Mouse (Mus musculus) neural tube, embryonic 15.5 days (tissue): ENCODE data around the gene Pla2g3. TPM values are rescaled to one million over a fixed set of nuclear protein-coding genes. Genes with fewer than 3 reads are reported as not detected.
A peak's percentile ranks its signal among the peaks of the same experiment; 100 is the strongest.

Experiments
- ATAC-seq: fragments of 200-750 bp; cut with Nextera tagmentation; 2 replicates; pipeline ENCODE4 v1.8.0; 2017; ENCODE audit warnings: mild to moderate bottlenecking, moderate TSS enrichment, moderate library complexity; ENCODE audit not compliant: low FRiP score
- H3K27ac ChIP-seq: fragments of 300-500 bp; sonication (generic); replicated peaks from 2 replicates; pipeline ENCODE4 v1.5.1; 2015; ENCODE audit warnings: mild to moderate bottlenecking, inconsistent platforms
- H3K27me3 ChIP-seq: fragments of 300-500 bp; sonication (generic); replicated peaks from 2 replicates; pipeline ENCODE4 v1.6.1; 2015; ENCODE audit warnings: inconsistent platforms
- H3K36me3 ChIP-seq: fragments of 300-500 bp; sonication (generic); 2 replicates; pipeline ENCODE4 v1.6.1; 2015; ENCODE audit warnings: inconsistent platforms
- H3K4me1 ChIP-seq: fragments of 300-500 bp; sonication (generic); 2 replicates; pipeline ENCODE4 v1.6.1; 2015; ENCODE audit warnings: inconsistent platforms
- H3K4me2 ChIP-seq: fragments of 300-500 bp; sonication (generic); 2 replicates; pipeline ENCODE4 v1.6.1; 2015; ENCODE audit warnings: inconsistent platforms, mild to moderate bottlenecking, moderate library complexity
- H3K4me3 ChIP-seq: fragments of 300-500 bp; sonication (generic); replicated peaks from 2 replicates; pipeline ENCODE4 v1.5.1; 2015; ENCODE audit warnings: mild to moderate bottlenecking, inconsistent platforms
- H3K9ac ChIP-seq: fragments of 300-500 bp; sonication (generic); replicated peaks from 2 replicates; pipeline ENCODE4 v1.6.1; 2015; ENCODE audit warnings: mild to moderate bottlenecking, inconsistent platforms
- H3K9me3 ChIP-seq: fragments of 300-500 bp; sonication (generic); replicated peaks from 2 replicates; pipeline ENCODE4 v1.6.1; 2016; ENCODE audit warnings: inconsistent platforms
- WGBS: fragments of 180-500 bp; shearing (Covaris S2); methylation state at CpG from one replicate; pipeline ENCODE4 v1.1.7; 2015; ENCODE audit warnings: mixed read lengths; 5-methylcytosine and 5-hydroxymethylcytosine counted together
- polyA plus RNA-seq: library from polyadenylated mRNA; unstranded; fragments of >200 nt; fragmentation: Nextera tagmentation; extraction: Ambion mirVana; gene quantifications from 2 replicates; pipeline ENCODE4 v1.2.1, GENCODE M21; 2015

The Pla2g3 gene
- polyA plus RNA-seq, 1 experiment from 2014 or later, result 2.4 TPM

DNA sequence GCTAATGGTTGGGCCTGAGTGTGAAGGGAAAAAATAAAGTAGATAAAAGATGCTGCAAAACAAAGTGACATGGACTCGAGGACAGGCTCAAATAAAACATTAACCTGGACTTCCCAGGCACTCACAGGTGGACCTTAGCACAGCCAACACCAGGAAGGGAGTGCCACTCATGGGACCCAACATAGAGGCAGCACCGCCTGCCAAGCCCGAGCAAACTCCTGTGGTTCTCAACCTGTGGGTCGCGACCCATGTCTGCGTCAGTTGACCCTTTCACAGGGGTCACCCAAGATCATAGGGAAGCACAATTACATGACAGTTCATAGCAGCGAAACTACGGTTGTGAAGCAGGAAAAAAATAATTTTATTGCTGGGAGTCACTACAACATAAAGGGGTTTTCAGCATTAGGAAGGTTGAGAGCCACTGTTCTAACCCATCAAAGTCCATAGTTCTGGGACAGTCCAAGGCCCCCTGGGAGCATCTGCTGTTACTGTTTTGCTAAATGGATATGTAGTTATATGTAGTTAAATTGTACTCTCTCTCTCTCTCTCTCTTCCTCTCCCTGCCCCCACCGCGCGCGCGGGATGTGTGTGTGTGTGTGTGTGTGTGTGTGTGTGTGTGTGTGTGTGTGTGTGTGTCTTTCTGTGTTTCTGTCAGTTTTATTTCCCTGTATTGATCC, 29.5 kb upstream of the Pla2g3 start:
- peaks cover 9% of the 10 kb centered on the region for H3K4me1 ChIP-seq
- H3K36me3 ChIP-seq, result peaks cover 8% of the 10 kb centered on the region
- H3K27me3 ChIP-seq, result no peaks in the 10 kb centered on the region
- 83% methylated on average over 8 of the region's 13 CpGs for WGBS
- no peak overlapping the region for H3K27ac ChIP-seq
- H3K4me3 ChIP-seq, result no peak overlapping the region
- no peak overlapping the region for H3K9ac ChIP-seq
- H3K4me2 ChIP-seq, result no peak overlapping the region
- no peaks in the 10 kb centered on the region for H3K9me3 ChIP-seq
- ATAC-seq, result no peak

GRCm38 (mm10) chr11:3459105-3459468, 29.0 kb upstream of the Pla2g3 start:
- Histone ChIP-seq H3K27ac (no peak overlapping the region), H3K4me1 (peaks cover 5% of the 10 kb centered on the region), H3K4me2 (no peak overlapping the region), H3K36me3 (peaks cover 8% of the 10 kb centered on the region), H3K9ac (no peak overlapping the region), H3K9me3 (no peaks in the 10 kb centered on the region), H3K4me3 (no peak overlapping the region), H3K27me3 (no peaks in the 10 kb centered on the region)
- no peak for ATAC-seq
- 88% methylated on average over 2 of the region's 2 CpGs for WGBS

DNA sequence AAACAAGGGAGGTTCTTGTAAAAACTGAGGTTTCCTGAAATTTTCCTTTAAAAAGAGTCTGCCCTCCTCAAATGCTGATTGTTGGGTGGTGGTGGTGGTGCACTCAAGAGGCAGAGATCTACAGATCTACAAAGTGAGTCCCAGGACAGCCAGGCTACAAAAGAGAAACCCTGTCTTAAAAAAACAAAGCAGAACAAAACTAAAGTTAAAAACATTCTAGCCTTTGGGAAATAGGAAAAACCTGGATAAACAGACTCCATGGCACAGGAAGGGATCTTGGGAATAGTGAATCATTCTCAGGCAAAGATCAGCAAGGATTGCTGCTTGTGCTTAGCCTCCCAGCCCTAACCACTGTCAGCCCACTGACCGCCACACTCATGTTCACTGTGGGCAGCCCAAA, 25.2 kb upstream of the Pla2g3 start:
- ATAC-seq, result no peak
- H3K27me3 ChIP-seq, result no peaks in the 10 kb centered on the region
- no peak overlapping the region for H3K9ac ChIP-seq
- H3K4me1 ChIP-seq, result no peaks in the 10 kb centered on the region
- 90% methylated on average over 1 of the region's 1 CpGs for WGBS
- H3K27ac ChIP-seq, result no peak overlapping the region
- no peak overlapping the region for H3K4me2 ChIP-seq
- H3K4me3 ChIP-seq, result no peak overlapping the region
- no peaks in the 10 kb centered on the region for H3K9me3 ChIP-seq
- H3K36me3 ChIP-seq, result no peaks in the 10 kb centered on the region

DNA sequence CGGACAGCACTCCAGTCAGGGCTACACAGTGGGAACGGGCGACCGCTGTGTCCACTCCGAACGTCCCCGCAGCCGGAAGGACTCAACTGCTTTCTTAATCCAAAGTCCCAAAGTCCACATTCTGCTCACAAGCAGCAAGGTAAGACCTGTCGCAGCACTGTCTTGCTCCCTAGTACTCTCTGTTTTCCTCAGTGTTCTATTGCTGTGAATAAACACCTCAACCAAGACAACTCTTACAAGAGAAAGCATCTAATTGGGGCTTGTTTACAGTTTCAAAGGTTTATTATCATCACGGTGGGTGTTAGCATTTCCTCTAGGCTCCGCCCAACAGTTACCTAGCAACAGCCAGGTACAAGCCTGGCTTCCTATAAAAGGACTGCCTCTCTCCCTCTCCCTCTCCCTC, 16.6 kb upstream of the Pla2g3 start:
- H3K36me3 ChIP-seq, result no peaks in the 10 kb centered on the region
- H3K9ac ChIP-seq, result no peak overlapping the region
- H3K4me3 ChIP-seq, result no peak overlapping the region
- 22% methylated on average over 11 of the region's 11 CpGs for WGBS
- no peaks in the 10 kb centered on the region for H3K4me1 ChIP-seq
- no peak for ATAC-seq
- no peak overlapping the region for H3K27ac ChIP-seq
- H3K4me2 ChIP-seq, result no peak overlapping the region
- no peaks in the 10 kb centered on the region for H3K9me3 ChIP-seq
- H3K27me3 ChIP-seq, result no peaks in the 10 kb centered on the region

- Histone ChIP-seq H3K4me3 (no peak overlapping the region), H3K27me3 (no peaks in the 10 kb centered on the region), H3K27ac (no peak overlapping the region), H3K4me1 (no peaks in the 10 kb centered on the region), H3K4me2 (no peak overlapping the region), H3K9ac (no peak overlapping the region), H3K9me3 (no peaks in the 10 kb centered on the region), H3K36me3 (no peaks in the 10 kb centered on the region)
- whole genome bisulfite sequencing, result 33% methylated on average over 1 of the region's 1 CpGs
- no peak for ATAC-seq
These were observed 15.6 kb upstream of the Pla2g3 start for GRCm38 (mm10) chr11:3472484-3472883.

DNA sequence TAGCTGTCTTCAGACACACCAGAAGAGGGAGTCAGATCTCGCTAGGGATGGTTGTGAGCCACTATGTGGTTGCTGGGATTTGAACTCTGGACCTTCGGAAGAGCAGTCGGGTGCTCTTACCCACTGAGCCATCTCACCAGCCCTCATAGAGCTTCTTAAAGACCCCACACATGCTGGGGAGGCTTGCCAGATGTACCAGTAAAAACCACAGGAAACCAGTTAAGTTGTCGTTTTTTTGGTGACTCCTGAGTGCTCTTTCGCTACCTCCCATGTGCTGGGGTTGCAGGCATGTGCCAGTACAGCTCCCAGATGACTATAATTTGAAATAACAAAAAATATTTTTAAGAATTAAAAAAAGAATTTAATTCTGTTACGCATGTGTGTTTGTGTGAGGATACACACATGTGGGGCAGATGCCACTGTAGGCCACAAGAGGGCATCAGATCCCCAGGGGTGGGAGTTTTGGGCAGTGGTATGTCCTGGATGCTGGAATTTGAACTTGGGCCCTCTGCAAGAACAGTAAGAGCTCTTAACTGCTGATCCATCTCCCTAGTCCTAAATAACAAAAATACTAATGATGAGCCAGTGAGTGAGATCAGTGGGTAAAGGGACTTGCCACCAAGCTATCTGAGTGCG, 13.5 kb upstream of the Pla2g3 start:
- Histone ChIP-seq H3K9ac (no peak overlapping the region), H3K4me3 (no peak overlapping the region), H3K4me2 (no peak overlapping the region), H3K27ac (no peak overlapping the region), H3K4me1 (no peaks in the 10 kb centered on the region), H3K27me3 (no peaks in the 10 kb centered on the region), H3K36me3 (no peaks in the 10 kb centered on the region), H3K9me3 (no peaks in the 10 kb centered on the region)
- WGBS, result 89% methylated on average over 7 of the region's 7 CpGs
- no peak for ATAC-seq

DNA sequence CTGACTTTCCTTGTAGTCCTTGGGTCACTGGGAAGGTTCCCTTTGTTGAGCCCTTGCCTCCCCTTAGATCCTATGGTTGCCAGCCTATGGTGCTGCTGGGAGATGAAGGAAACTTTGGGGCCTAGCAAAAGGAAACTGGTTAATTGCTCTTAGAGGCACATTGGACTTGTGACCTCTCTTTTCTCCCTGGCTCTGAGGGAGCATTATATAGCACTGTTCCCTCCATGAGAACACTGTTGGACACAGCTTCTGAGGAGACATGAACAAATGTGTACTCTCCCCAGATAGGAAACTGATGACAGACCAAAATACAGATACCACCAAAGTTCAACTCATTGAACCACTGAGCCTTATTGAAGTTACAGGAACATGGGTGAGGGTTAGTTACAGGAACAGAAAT, 12.6 kb upstream of the Pla2g3 start:
- Histone ChIP-seq H3K27ac (no peak overlapping the region), H3K4me3 (no peak overlapping the region), H3K27me3 (no peaks in the 10 kb centered on the region), H3K36me3 (no peaks in the 10 kb centered on the region), H3K9ac (no peak overlapping the region), H3K4me2 (no peak overlapping the region), H3K4me1 (no peaks in the 10 kb centered on the region), H3K9me3 (no peaks in the 10 kb centered on the region)
- ATAC-seq, result no peak

DNA sequence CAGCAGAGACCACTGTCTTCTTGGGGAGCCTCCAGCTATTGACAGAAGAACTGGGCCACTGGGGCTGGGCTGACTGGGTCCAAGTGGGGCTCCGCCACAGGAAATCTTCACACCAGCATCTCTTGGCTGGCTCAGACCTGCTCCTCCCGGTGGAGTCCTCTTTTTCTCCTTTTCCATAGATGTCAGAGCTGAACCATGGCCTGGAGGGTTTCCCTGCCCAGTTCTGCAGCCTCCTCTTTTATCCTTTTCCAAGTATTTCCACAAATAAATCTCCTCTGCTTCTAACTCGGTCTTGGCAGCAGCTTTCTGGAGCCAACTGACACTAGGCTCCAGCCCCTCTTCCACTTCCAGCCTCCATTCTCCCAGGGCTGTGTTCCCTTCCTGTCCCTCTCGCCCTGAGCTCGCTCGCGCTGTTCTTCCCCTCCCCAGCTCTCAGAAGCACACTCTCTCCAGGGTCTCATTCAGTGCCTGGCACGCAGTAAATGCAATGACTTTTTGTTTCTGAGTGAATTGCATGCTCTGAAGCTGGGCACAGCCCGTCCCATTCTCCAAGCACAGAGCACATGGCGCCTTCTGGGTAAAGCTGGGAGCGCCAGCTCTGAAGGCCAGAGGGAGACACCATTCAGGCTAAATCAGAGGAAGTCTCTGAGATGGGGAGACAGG, 4.0 kb upstream of the Pla2g3 start:
- peak overlapping the region; percentile 74 for H3K27ac ChIP-seq
- no peaks in the 10 kb centered on the region for H3K9me3 ChIP-seq
- no peaks in the 10 kb centered on the region for H3K36me3 ChIP-seq
- peaks cover 15% of the 10 kb centered on the region for H3K4me1 ChIP-seq
- no peak overlapping the region; the same call in 1 of the 2 replicates for H3K4me2 ChIP-seq
- H3K9ac ChIP-seq, result no peak overlapping the region
- no peak overlapping the region for H3K4me3 ChIP-seq
- no peaks in the 10 kb centered on the region for H3K27me3 ChIP-seq
- WGBS, result 39% methylated on average over 11 of the region's 11 CpGs
- ATAC-seq, result peak; percentile 82

- no peaks in the 10 kb centered on the region for H3K9me3 ChIP-seq
- WGBS, result 77% methylated on average over 7 of the region's 7 CpGs
- H3K27me3 ChIP-seq, result no peaks in the 10 kb centered on the region
- H3K27ac ChIP-seq, result no peak overlapping the region
- peaks cover 15% of the 10 kb centered on the region for H3K4me1 ChIP-seq
- no peak overlapping the region for H3K4me3 ChIP-seq
- H3K36me3 ChIP-seq, result no peaks in the 10 kb centered on the region
- no peak overlapping the region for H3K4me2 ChIP-seq
- no peak for ATAC-seq
- no peak overlapping the region for H3K9ac ChIP-seq
These were observed 1.7 kb upstream of the Pla2g3 start for GRCm38 (mm10) chr11:3486349-3486748.

- Histone ChIP-seq H3K4me1 (peaks cover 8% of the 10 kb centered on the region), H3K4me3 (no peak overlapping the region), H3K4me2 (no peak overlapping the region), H3K9me3 (no peaks in the 10 kb centered on the region), H3K27me3 (no peaks in the 10 kb centered on the region), H3K36me3 (no peaks in the 10 kb centered on the region), H3K27ac (no peak overlapping the region), H3K9ac (no peak overlapping the region)
- ATAC-seq, result no peak
- WGBS, result 88% methylated on average over 5 of the region's 5 CpGs
These were observed 952 bp downstream of the Pla2g3 start for GRCm38 (mm10) chr11:3489036-3489435.

DNA sequence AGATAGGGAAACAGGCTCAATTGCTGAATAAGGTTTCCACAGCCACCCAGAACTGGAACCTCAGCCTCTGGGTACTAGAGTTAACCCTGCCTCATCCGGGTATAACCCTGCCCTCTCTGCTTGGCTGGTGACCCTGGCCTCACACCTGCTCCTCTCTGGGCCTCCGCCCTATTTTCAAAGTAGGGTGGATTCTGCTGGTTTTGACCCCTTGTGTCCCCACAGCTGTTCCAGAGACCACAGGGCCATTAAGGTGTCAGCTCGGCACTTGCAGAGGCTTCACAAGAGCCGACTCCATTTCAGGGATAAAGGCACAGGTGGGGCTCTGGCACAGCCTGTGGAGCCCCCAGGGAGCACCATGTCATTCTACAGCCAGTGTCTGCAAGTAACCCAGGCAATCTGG, 4.7 kb downstream of the Pla2g3 start:
- H3K4me3 ChIP-seq, result no peak overlapping the region
- H3K9me3 ChIP-seq, result no peaks in the 10 kb centered on the region
- no peak overlapping the region for H3K27ac ChIP-seq
- H3K4me2 ChIP-seq, result no peak overlapping the region
- no peaks in the 10 kb centered on the region for H3K27me3 ChIP-seq
- no peaks in the 10 kb centered on the region for H3K4me1 ChIP-seq
- ATAC-seq, result no peak
- no peaks in the 10 kb centered on the region for H3K36me3 ChIP-seq
- H3K9ac ChIP-seq, result no peak overlapping the region
- 64% methylated on average over 4 of the region's 4 CpGs for WGBS

GRCm38 (mm10) chr11:3494857-3495256, 6.8 kb downstream of the Pla2g3 start:
- 81% methylated on average over 17 of the region's 17 CpGs for WGBS
- Histone ChIP-seq H3K9ac (no peak overlapping the region), H3K4me1 (no peaks in the 10 kb centered on the region), H3K36me3 (no peaks in the 10 kb centered on the region), H3K4me3 (no peak overlapping the region), H3K9me3 (no peaks in the 10 kb centered on the region), H3K4me2 (no peak overlapping the region), H3K27me3 (no peaks in the 10 kb centered on the region), H3K27ac (no peak overlapping the region)
- no peak for ATAC-seq
